Mouse (Mus musculus): ENCODE measurements around the gene Prmt8. TPM values are rescaled to one million over a fixed set of nuclear protein-coding genes. Genes with fewer than 3 reads are reported as not detected.

Gene Prmt8
- total and polyA plus RNA-seq, 2 experiments, result not detected

GRCm38 (mm10) chr6:127684981-127685380, 84.3 kb downstream of the Prmt8 start:
- Histone ChIP-seq H3K9ac (ENCODE audit: low read depth, low read length) (no peak overlapping the region), H3K27me3 (ENCODE audit: control insufficient read depth, insufficient read depth, low read length) (no peaks in the 10 kb centered on the region), H3K27ac (replicated peaks; ENCODE audit: insufficient read depth, low read depth, low read length) (no peak overlapping the region), H3K36me3 (ENCODE audit: control insufficient read depth, insufficient read depth, low read length) (no peaks in the 10 kb centered on the region), H3K4me3 (ENCODE audit: insufficient read depth, low read depth, low read length) (no peak overlapping the region), H3K4me1 (ENCODE audit: control insufficient read depth, insufficient read depth, low read length) (no peaks in the 10 kb centered on the region), H3K79me2 (ENCODE audit: control insufficient read depth, insufficient read depth, low read length) (no peaks in the 10 kb centered on the region)
- WGBS, result 72% methylated on average over 4 of the region's 4 CpGs
- TF ChIP-seq CTCF (IDR thresholded peaks at IDR 0.05; ENCODE audit: low read depth, low read length) (no peak), POLR2A (IDR thresholded peaks at IDR 0.05; ENCODE audit: extremely low read depth, insufficient read depth, low read length) (no peak)
- DNase-seq (ENCODE audit: extremely low read depth, low read depth, low spot score), result no peak

GRCm38 (mm10) chr6:127683561-127683960, 85.7 kb downstream of the Prmt8 start:
- TF ChIP-seq POLR2A (IDR thresholded peaks at IDR 0.05; ENCODE audit: extremely low read depth, insufficient read depth, low read length) (no peak), CTCF (IDR thresholded peaks at IDR 0.05; ENCODE audit: low read depth, low read length) (no peak)
- Histone ChIP-seq H3K79me2 (ENCODE audit: control insufficient read depth, insufficient read depth, low read length) (no peaks in the 10 kb centered on the region), H3K27me3 (ENCODE audit: control insufficient read depth, insufficient read depth, low read length) (no peaks in the 10 kb centered on the region), H3K4me3 (ENCODE audit: insufficient read depth, low read depth, low read length) (no peak overlapping the region), H3K9ac (ENCODE audit: low read depth, low read length) (no peak overlapping the region), H3K4me1 (ENCODE audit: control insufficient read depth, insufficient read depth, low read length) (no peaks in the 10 kb centered on the region), H3K27ac (replicated peaks; ENCODE audit: insufficient read depth, low read depth, low read length) (no peak overlapping the region), H3K36me3 (ENCODE audit: control insufficient read depth, insufficient read depth, low read length) (no peaks in the 10 kb centered on the region)
- 46% methylated on average over 8 of the region's 8 CpGs for WGBS
- DNase-seq (ENCODE audit: extremely low read depth, low read depth, low spot score), result no peak

DNA sequence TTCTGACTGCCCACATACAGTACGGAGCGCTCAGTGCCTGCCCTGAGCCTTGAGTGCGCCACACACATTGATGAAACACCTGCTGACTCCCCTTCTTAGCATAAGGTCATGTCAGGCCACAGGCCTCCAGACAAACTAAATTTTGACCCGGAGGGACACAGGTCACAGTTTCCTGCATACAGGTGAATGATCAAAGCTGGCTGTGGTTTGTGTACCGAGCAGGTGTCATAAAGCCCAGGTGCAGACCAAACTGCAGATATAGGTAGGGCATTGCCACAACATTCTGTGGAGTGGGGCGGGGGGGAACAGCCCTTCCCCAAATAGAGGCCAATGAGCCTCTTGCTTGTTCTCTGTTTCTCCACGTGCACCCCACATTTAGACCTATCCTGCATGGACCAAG, 88.5 kb downstream of the Prmt8 start:
- no peaks in the 10 kb centered on the region for H3K36me3 ChIP-seq (ENCODE audit: control insufficient read depth, insufficient read depth, low read length)

GRCm38 (mm10) chr6:127678998-127679397, 90.3 kb downstream of the Prmt8 start:
- Histone ChIP-seq H3K4me1 (ENCODE audit: control insufficient read depth, insufficient read depth, low read length) (no peaks in the 10 kb centered on the region), H3K27me3 (ENCODE audit: control insufficient read depth, insufficient read depth, low read length) (no peaks in the 10 kb centered on the region), H3K4me3 (ENCODE audit: insufficient read depth, low read depth, low read length) (no peak overlapping the region), H3K9ac (ENCODE audit: low read depth, low read length) (no peak overlapping the region), H3K27ac (replicated peaks; ENCODE audit: insufficient read depth, low read depth, low read length) (no peak overlapping the region), H3K36me3 (ENCODE audit: control insufficient read depth, insufficient read depth, low read length) (no peaks in the 10 kb centered on the region), H3K79me2 (ENCODE audit: control insufficient read depth, insufficient read depth, low read length) (no peaks in the 10 kb centered on the region)
- no peak for DNase-seq (ENCODE audit: extremely low read depth, low read depth, low spot score)
- WGBS, result 59% methylated on average over 3 of the region's 3 CpGs
- TF ChIP-seq CTCF (IDR thresholded peaks at IDR 0.05; ENCODE audit: low read depth, low read length), result no peak
- TF ChIP-seq POLR2A (IDR thresholded peaks at IDR 0.05; ENCODE audit: extremely low read depth, insufficient read depth, low read length), result no peak

More for the DNA sequence above, 88.5 kb downstream of the Prmt8 start:
- no peak for DNase-seq (ENCODE audit: extremely low read depth, low read depth, low spot score)
- H3K27me3 ChIP-seq (ENCODE audit: control insufficient read depth, insufficient read depth, low read length), result no peaks in the 10 kb centered on the region
- no peak overlapping the region for H3K27ac ChIP-seq (replicated peaks; ENCODE audit: insufficient read depth, low read depth, low read length)
- WGBS, result 63% methylated on average over 7 of the region's 7 CpGs
- no peaks in the 10 kb centered on the region for H3K79me2 ChIP-seq (ENCODE audit: control insufficient read depth, insufficient read depth, low read length)
- no peak overlapping the region for H3K9ac ChIP-seq (ENCODE audit: low read depth, low read length)
- no peaks in the 10 kb centered on the region for H3K4me1 ChIP-seq (ENCODE audit: control insufficient read depth, insufficient read depth, low read length)
- no peak overlapping the region for H3K4me3 ChIP-seq (ENCODE audit: insufficient read depth, low read depth, low read length)
- no peak for TF ChIP-seq POLR2A (IDR thresholded peaks at IDR 0.05; ENCODE audit: extremely low read depth, insufficient read depth, low read length)
- TF ChIP-seq CTCF (IDR thresholded peaks at IDR 0.05; ENCODE audit: low read depth, low read length), result no peak

- no peaks in the 10 kb centered on the region for H3K36me3 ChIP-seq (ENCODE audit: control insufficient read depth, insufficient read depth, low read length)
- no peak overlapping the region for H3K9ac ChIP-seq (ENCODE audit: low read depth, low read length)
- no peak overlapping the region for H3K4me3 ChIP-seq (ENCODE audit: insufficient read depth, low read depth, low read length)
- no peak overlapping the region for H3K27ac ChIP-seq (replicated peaks; ENCODE audit: insufficient read depth, low read depth, low read length)
- no peak for DNase-seq (ENCODE audit: extremely low read depth, low read depth, low spot score)
- H3K79me2 ChIP-seq (ENCODE audit: control insufficient read depth, insufficient read depth, low read length), result no peaks in the 10 kb centered on the region
- 81% methylated on average over 9 of the region's 9 CpGs for WGBS
- TF ChIP-seq CTCF (IDR thresholded peaks at IDR 0.05; ENCODE audit: low read depth, low read length), result no peak
- no peak for TF ChIP-seq POLR2A (IDR thresholded peaks at IDR 0.05; ENCODE audit: extremely low read depth, insufficient read depth, low read length)
- H3K4me1 ChIP-seq (ENCODE audit: control insufficient read depth, insufficient read depth, low read length), result no peaks in the 10 kb centered on the region
- H3K27me3 ChIP-seq (ENCODE audit: control insufficient read depth, insufficient read depth, low read length), result no peaks in the 10 kb centered on the region
Measured at GRCm38 (mm10) chr6:127678320-127678719, 91.0 kb downstream of the Prmt8 start.

- no peak for DNase-seq (ENCODE audit: extremely low read depth, low read depth, low spot score)
- Histone ChIP-seq H3K27me3 (ENCODE audit: control insufficient read depth, insufficient read depth, low read length) (no peaks in the 10 kb centered on the region), H3K79me2 (ENCODE audit: control insufficient read depth, insufficient read depth, low read length) (no peaks in the 10 kb centered on the region), H3K27ac (replicated peaks; ENCODE audit: insufficient read depth, low read depth, low read length) (no peak overlapping the region), H3K9ac (ENCODE audit: low read depth, low read length) (no peak overlapping the region), H3K4me1 (ENCODE audit: control insufficient read depth, insufficient read depth, low read length) (no peaks in the 10 kb centered on the region), H3K36me3 (ENCODE audit: control insufficient read depth, insufficient read depth, low read length) (no peaks in the 10 kb centered on the region), H3K4me3 (ENCODE audit: insufficient read depth, low read depth, low read length) (no peak overlapping the region)
- 87% methylated on average over 11 of the region's 11 CpGs for WGBS
- no peak for TF ChIP-seq CTCF (IDR thresholded peaks at IDR 0.05; ENCODE audit: low read depth, low read length)
- no peak for TF ChIP-seq POLR2A (IDR thresholded peaks at IDR 0.05; ENCODE audit: extremely low read depth, insufficient read depth, low read length)
Measured at GRCm38 (mm10) chr6:127676866-127677265, 92.4 kb downstream of the Prmt8 start.

All from liver, adult 2 months (tissue).